Mouse (Mus musculus) T-helper 2 cell (primary cell): ENCODE data around the gene Pemt.

Experiments used
- in situ Hi-C: fragments of 300-600 bp; cut with MboI, MseI; formaldehyde crosslinking; loops from one replicate; pipeline ENCODE4 v1.15.1; 2025; ENCODE audit warnings: high pct_unique_total_duplicates

Pemt gene

GRCm38 (mm10) chr11:60046058-60046735 lies at the start of gene Pemt:
Gene Pemt, minus strand, starts transcription at chr11:60046489.
- in situ Hi-C loops, result no loop called here

GRCm38 (mm10) chr11:60094909-60095810 lies 48.9 kb upstream of the Pemt start:
- in situ Hi-C loops, result no loop called here

- in situ Hi-C loops, result no loop called here
Observed at GRCm38 (mm10) chr11:60093984-60094587, 47.8 kb upstream of the Pemt start.

- in situ Hi-C loops, result no loop called here
Observed at GRCm38 (mm10) chr11:60093227-60093626, 46.9 kb upstream of the Pemt start.

GRCm38 (mm10) chr11:60091422-60091761 lies 45.1 kb upstream of the Pemt start:
- in situ Hi-C loops, result no loop called here

GRCm38 (mm10) chr11:60090696-60091421 lies 44.6 kb upstream of the Pemt start:
- in situ Hi-C loops, result no loop called here

GRCm38 (mm10) chr11:60088947-60089346 lies 42.7 kb upstream of the Pemt start:
- in situ Hi-C loops, result no loop called here

- in situ Hi-C loops, result no loop called here
Observed at GRCm38 (mm10) chr11:60086676-60087075, 40.4 kb upstream of the Pemt start.

- in situ Hi-C loops, result no loop called here
Observed at GRCm38 (mm10) chr11:60084589-60084988, 38.3 kb upstream of the Pemt start.

GRCm38 (mm10) chr11:60076790-60077189 lies 30.5 kb upstream of the Pemt start:
- in situ Hi-C loops, result loop anchor here (5.0 kb wide), 1 partner anchor 199 kb away; no protein-coding TSS in a partner anchor

GRCm38 (mm10) chr11:60076183-60076582 lies 29.9 kb upstream of the Pemt start:
- in situ Hi-C loops, result loop anchor here (5.0 kb wide), 1 partner anchor 199 kb away; no protein-coding TSS in a partner anchor

- in situ Hi-C loops, result no loop called here
Observed at GRCm38 (mm10) chr11:60073936-60074502, 27.7 kb upstream of the Pemt start.

- in situ Hi-C loops, result no loop called here
Observed at GRCm38 (mm10) chr11:60073121-60073520, 26.8 kb upstream of the Pemt start.

- in situ Hi-C loops, result no loop called here
Observed at GRCm38 (mm10) chr11:60071221-60071620, 24.9 kb upstream of the Pemt start.

GRCm38 (mm10) chr11:60070599-60070998 lies 24.3 kb upstream of the Pemt start:
- in situ Hi-C loops, result no loop called here

GRCm38 (mm10) chr11:60068631-60069030 lies 22.3 kb upstream of the Pemt start:
- in situ Hi-C loops, result no loop called here

- in situ Hi-C loops, result no loop called here
Observed at GRCm38 (mm10) chr11:60067646-60068045, 21.4 kb upstream of the Pemt start.

GRCm38 (mm10) chr11:60065267-60065666 lies 19.0 kb upstream of the Pemt start:
- in situ Hi-C loops, result no loop called here

- in situ Hi-C loops, result no loop called here
Observed at GRCm38 (mm10) chr11:60061504-60062006, 15.3 kb upstream of the Pemt start.

- in situ Hi-C loops, result no loop called here
Observed at GRCm38 (mm10) chr11:60060026-60060425, 13.7 kb upstream of the Pemt start.

- in situ Hi-C loops, result no loop called here
Observed at GRCm38 (mm10) chr11:60058441-60058840, 12.2 kb upstream of the Pemt start.
